Mouse (Mus musculus) naive thymus-derived CD4-positive, alpha-beta T cell, adult 2 months (primary cell): ENCODE measurements around the gene Arfgap2.

Experiments used
- DNase-seq: peaks from one replicate; pipeline ENCODE4 v3.0.0-alpha.2; 2011; ENCODE audit warnings: low read depth

Arfgap2 gene

GRCm38 (mm10) chr2:91264711-91265681, at the start of gene Arfgap2:
Gene Arfgap2 (plus strand): TSS chr2:91264974.
- DNase-seq = peak; percentile 96

- DNase-seq = peak; percentile 70
These were observed 47.7 kb upstream of the Arfgap2 start for GRCm38 (mm10) chr2:91217032-91217431.

GRCm38 (mm10) chr2:91220501-91220900, 44.3 kb upstream of the Arfgap2 start:
- DNase-seq = no peak

GRCm38 (mm10) chr2:91223614-91224013, 41.2 kb upstream of the Arfgap2 start:
- DNase-seq = no peak

- DNase-seq = no peak
These were observed 35.0 kb upstream of the Arfgap2 start for GRCm38 (mm10) chr2:91229735-91230134.

GRCm38 (mm10) chr2:91236601-91237510, 27.9 kb upstream of the Arfgap2 start, which contains the start of gene Ddb2:
Gene Ddb2 (minus strand): TSS chr2:91236982.
- peak; percentile 97 for DNase-seq

GRCm38 (mm10) chr2:91237511-91238080, 27.2 kb upstream of the Arfgap2 start:
- DNase-seq = peak; percentile 57

- DNase-seq = no peak
These were observed 22.2 kb upstream of the Arfgap2 start for GRCm38 (mm10) chr2:91242547-91242946.

- DNase-seq = no peak
These were observed 21.4 kb upstream of the Arfgap2 start for GRCm38 (mm10) chr2:91243416-91243815.

- DNase-seq = no peak
These were observed 20.1 kb upstream of the Arfgap2 start for GRCm38 (mm10) chr2:91244557-91245228.

- no peak for DNase-seq
These were observed 16.4 kb upstream of the Arfgap2 start for GRCm38 (mm10) chr2:91248366-91248765.

GRCm38 (mm10) chr2:91252001-91252400, 12.8 kb upstream of the Arfgap2 start:
- no peak for DNase-seq

- no peak for DNase-seq
These were observed 12.3 kb upstream of the Arfgap2 start for GRCm38 (mm10) chr2:91252512-91252911.

GRCm38 (mm10) chr2:91254725-91255380, 9.9 kb upstream of the Arfgap2 start:
- no peak for DNase-seq

GRCm38 (mm10) chr2:91255661-91256150, 9.1 kb upstream of the Arfgap2 start, which contains the start of gene Pacsin3:
Gene Pacsin3 (plus strand): TSS chr2:91255954.
- peak; percentile 37 for DNase-seq

GRCm38 (mm10) chr2:91256256-91257125, 8.3 kb upstream of the Arfgap2 start:
- DNase-seq = peak; percentile 49

GRCm38 (mm10) chr2:91257126-91257980, 7.4 kb upstream of the Arfgap2 start:
- DNase-seq = peak; percentile 48

- no peak for DNase-seq
These were observed 6.7 kb upstream of the Arfgap2 start for GRCm38 (mm10) chr2:91258054-91258453.

GRCm38 (mm10) chr2:91258830-91259229, 5.9 kb upstream of the Arfgap2 start:
- no peak for DNase-seq
